Mouse (Mus musculus): ENCODE data around the gene Angptl8.
A peak's percentile ranks its signal among the peaks of the same experiment; 100 is the strongest.
"Not testable (repeated sequence)": the region's sequence is repeated elsewhere in the genome, so short reads cannot be mapped to it uniquely, and the experiment has no call there.

Gene Angptl8

DNA sequence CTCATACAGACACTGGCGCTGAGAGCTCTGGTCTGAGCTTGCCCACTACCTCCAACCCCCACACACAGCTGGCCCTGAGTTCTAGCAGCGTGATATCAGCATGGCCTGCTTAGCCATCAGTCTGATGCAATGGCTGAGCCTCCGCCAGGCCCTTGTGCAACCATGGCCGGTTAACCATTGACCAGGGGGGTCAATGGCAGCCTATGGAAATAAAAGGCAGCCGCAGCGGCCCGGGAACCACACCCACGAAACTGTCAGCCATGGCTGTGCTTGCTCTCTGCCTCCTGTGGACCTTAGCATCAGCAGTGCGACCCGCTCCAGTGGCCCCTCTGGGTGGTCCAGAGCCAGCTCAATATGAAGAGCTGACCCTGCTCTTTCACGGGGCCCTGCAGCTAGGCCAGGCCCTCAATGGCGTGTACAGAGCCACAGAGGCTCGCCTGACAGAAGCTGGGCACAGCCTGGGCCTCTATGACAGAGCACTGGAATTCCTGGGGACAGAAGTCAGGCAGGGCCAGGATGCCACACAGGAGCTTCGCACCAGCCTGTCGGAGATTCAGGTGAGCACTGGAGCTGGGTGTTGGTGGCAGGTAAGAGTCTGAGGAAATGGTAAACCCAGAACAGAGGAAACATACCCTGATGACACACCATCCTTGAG, at the start of gene Angptl8:
Gene Angptl8, plus strand, starts transcription at position 253 of the 655 bp plus-strand sequence.
- DNase-seq (ENCODE audit: low read depth, low spot score): no peak

DNA sequence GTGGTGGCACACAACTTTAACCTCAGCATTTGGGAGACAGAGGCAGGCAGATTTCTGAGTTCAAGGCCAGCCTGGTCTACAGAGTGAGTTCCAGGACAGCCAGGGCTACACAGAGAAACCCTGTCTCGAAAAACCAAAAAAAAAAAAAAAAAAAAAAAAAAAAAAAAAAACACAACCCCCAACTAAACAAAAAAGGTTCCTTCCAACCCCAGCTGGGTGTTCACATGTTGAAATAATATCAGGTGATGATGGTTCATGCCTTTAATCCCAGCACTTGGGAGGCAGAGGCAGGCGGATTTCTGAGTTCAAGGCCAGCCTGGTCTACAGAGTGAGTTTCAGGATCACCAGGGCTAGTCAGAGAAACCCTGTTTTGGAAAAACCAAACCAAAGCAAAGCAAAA, 49.0 kb upstream of the Angptl8 start:
- not testable (repeated sequence) for DNase-seq (ENCODE audit: low read depth, low spot score)

DNA sequence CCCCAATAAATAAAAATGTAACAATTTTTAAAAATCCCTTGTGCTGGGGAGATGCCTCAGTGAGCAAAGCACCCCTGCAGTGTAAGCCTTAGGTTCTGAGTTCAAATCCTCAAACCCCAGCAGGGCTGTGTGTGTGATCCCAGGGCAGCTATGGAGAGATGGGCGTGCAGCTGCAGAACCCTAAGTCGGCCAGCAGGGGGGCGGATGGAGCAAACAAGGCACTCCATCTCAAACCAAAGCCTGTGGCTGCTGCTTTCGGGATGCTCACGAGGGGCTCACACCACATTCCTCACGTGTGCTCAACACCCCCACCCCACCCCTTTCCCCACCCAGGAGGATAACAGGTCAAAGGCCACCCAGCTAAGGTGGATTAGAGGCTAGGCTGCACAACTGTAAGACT, 48.4 kb upstream of the Angptl8 start:
- DNase-seq (ENCODE audit: low read depth, low spot score): peak; percentile 93

DNA sequence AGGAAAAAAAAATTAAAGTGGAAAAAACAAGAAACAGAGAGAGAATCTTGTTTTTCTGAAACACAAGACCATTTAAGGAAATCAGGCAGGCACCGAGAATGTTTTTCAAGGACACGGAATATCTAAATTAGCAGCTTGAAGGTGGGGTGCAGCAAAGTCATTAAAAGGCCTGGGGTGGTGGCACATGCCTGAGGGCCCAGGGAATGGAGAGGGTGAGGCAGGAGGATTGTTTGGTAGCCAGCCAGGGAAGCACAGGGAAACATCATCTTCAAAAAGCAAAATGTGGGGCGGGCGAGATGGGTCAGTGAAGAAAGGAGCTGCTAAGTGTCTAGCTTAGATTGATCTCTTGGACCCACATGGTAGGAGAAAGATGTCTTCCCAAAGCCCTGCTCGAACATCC, 47.7 kb upstream of the Angptl8 start:
- no peak for DNase-seq (ENCODE audit: low read depth, low spot score)

DNA sequence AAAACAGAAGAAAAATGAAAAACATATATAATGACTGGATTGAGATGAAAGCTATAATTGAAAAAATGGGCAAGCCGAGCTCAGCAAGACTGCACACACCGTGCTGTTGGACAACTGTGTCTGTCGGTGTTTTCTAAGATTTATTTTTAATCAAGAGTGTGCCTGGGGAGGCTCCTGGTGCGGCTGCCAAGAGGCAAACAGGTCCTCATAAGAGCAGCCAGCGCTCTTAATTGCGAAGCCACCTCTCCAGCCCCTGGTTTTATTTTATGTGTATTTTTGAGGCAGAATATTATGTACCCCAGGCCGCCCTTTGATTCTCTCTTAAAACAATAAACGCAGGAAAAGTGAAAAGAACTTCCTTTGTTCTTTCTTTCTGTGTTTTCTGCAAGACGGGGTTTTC, 47.1 kb upstream of the Angptl8 start:
- DNase-seq (ENCODE audit: low read depth, low spot score): no peak

DNA sequence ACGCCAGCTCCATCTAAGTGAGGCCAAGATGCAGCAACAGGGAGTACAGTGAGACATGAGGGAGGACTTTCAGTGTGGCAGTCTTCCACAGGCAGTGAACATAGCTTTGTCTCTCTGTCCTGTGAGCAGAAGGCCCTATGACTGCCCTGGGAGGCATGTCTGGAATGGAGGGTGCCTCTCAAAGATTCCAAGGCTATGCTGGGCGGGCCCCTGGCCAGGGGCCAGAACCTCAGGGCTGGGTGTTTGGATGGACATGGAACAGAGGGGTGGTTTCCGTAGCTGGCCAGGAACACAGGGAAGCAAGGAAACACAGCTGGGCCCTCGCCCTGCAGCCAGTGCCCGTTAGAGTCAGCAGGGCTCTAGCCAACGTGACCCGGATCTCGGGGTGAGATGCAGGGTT, 43.4 kb upstream of the Angptl8 start:
- DNase-seq (ENCODE audit: low read depth, low spot score): no peak

DNA sequence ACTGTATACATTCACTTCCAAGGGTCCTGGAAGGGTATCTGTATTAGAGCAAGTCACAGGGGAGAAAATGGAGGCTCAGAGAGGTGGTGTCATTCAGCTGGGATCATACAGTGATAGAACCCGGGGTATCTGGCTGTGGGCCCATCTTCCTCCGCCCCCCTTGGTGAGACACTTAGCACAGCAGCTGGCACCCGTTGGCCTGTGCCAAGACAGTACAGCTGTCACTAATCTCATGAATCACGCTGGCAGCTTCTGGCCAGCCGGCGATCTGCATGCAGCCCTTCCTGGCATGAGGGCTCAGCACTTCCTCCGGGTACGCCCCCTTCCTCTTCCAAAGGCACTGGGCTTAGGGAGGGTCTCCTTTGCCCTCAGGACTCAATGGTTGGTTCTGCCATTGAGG, 42.7 kb upstream of the Angptl8 start:
- no peak for DNase-seq (ENCODE audit: low read depth, low spot score)

DNA sequence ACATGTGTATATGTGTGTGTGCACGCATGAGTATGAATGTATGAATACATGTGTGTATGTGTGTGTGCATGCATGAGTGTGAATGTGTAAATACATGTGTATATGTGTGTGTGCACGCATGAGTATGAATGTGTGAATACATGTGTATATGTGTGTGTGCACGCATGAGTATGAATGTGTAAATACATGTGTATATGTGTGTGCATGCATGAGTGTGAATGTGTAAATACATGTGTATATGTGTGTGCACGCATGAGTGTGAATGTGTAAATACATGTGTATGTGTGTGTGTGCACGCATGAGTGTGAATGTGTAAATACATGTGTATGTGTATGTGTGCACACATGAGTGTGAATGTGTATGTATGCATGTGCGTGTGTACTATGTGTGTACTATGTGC, 41.8 kb upstream of the Angptl8 start:
- not testable (repeated sequence) for DNase-seq (ENCODE audit: low read depth, low spot score)

DNA sequence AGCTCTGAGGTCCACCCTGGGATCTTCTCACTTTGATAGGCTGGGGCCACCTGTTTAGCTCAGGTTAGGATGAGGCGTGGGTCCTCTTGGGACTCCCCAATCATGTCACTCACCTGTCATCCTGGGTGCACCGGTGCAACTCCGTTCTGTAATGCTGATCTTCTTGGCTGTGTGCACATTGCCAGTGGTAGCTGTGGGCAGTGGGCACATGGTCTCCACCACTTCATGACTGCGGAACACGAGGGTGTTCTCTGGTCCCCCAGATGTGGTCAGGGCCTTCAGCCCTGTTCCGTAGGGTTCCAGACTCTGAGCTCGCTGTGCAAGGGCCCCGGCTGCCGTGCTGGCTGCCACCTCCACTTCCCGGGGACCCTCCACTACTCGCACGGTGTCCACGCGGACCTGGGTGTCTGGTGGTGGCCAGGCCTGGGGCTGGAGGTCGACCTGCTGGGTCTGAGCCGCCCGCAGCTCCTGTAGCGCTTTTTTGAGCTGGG, 40.9 kb upstream of the Angptl8 start:
- no peak for DNase-seq (ENCODE audit: low read depth, low spot score)

DNA sequence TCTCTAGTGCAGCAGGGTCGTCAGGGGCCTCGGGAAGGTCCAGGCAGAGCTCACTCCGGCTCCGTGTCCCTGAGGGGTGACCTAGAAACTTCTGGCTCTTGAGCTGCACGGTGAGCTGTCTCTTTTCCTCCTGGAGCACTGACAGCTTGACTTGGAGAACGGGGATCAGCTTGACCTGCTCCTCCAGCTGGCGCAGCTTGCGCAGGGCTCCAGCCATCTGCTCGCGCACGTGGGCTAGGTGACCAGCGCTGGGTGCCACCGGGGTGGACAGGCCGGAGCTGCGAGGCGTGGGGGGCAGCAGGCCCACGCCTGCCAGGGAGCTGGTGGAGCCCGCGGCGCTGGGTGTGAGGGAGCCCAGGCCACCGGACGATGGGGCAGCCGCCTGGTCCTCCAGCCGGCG, 40.4 kb upstream of the Angptl8 start:
- no peak for DNase-seq (ENCODE audit: low read depth, low spot score)

DNA sequence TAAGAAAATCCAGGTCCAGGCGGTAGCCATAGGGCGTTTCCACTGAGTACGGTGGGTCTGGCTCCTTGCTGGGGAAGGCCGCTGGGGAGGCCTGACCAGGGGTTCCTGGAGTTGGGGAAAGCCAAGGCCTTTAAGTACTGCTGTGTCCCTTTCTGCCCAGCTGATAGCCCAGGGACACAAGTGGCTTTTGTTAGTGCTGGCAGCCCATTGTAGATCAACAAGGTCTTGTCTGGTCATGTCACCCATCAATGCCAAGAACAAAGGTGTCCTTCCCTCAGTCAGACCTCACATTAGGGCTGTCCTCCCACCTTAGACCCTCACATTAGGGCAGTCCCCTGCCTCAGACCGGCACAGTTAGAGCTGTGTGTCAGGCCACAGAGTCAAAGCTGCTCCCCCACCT, 39.7 kb upstream of the Angptl8 start:
- no peak for DNase-seq (ENCODE audit: low read depth, low spot score)

DNA sequence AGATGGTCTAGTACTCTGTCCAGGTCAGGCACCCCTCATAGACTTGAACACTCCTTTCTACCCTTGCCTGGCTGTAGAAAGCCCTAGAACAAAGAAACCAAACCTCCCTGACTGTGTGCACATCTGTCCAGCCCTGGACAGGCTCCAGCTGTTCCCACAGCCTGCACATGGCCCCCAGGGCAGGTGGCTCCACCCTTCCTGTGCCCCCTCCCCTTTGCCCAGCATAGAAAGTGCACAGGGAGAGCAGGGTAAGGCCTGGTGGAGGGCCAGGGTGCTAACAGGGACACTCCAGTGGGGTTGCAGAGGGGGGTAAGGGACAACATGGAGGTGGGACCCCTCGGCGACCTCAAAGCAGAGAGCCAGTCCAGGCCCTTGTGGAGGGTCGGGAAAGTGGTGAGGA, 39.1 kb upstream of the Angptl8 start:
- DNase-seq (ENCODE audit: low read depth, low spot score): no peak

DNA sequence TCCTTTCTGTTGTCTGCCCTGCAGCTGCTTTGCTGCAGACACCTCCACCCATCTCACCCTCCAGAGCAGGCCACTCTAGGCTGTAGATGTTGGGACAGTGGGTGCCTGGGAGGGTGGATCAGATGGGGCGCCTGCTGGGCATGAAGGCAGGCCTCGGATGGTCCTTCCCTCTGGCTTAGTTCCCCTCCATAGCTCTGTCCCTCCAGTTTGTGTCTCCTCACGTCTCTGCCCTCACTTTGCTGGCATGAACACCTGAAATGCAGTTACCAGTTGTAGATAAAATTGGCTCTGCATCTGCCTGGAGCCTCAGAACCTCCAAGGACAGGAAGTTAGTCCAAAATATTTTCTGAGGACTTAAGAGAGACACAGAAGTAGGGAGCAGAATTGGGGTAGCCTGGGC, 38.4 kb upstream of the Angptl8 start:
- DNase-seq (ENCODE audit: low read depth, low spot score): no peak

DNA sequence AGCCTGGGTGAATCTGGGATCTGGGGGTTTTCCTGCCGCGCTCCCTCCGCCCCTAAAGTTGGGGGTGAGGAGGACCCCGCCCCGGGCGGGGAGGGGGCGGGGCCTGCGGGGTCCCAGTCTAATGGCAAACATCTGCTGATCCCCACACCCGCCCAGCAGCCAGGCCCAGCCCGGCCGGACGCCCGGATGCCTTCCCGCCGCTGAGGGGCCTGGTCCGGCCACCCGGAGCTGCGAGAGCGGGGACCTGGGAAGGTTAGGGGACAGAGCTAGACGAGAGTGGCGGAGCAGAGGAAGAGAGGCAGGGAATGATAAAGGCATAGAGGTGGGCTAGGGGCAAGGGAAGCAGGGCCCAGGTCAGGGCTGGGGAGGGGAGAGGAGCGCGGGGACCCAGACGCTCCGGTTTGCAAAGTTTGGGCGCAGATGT, 37.4 kb upstream of the Angptl8 start:
- DNase-seq (ENCODE audit: low read depth, low spot score): peak; percentile 48

DNA sequence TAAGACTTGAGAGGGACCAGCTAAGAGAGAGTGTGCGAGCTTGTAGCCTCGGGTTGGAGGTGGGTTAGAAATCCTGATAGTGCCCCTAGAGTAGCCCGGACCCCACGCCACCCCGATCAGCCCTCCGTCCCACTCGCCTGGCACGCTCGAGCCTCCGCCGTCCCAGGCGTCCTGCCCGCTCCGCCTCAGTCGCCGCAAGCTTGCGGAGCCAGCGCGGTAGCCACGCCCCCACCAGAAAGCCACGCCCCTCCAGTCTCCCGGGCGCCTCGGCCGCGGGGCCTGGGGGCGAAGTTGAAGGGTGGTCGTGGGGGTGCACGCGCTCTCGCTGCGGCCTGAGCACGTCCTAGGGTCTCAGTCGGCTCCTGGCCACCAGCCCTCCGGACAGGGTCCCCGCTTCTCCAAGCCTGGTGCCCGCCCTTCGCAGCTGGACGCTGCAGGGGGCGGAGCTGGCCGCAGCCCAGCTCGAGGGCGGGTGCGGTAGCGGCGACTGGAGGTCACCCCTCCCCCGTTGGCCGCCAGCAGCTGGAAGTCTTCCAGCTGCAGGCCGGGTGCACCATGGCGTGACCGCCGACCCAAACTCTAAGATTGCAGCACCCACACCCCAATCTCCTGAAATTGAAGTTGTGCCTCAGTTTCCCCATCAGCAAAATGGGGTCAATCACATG, 36.8 kb upstream of the Angptl8 start, which contains the start of gene Kank2:
Gene Kank2, minus strand, starts transcription at position 400 of the 665 bp plus-strand sequence.
- DNase-seq (ENCODE audit: low read depth, low spot score): peak; percentile 76

DNA sequence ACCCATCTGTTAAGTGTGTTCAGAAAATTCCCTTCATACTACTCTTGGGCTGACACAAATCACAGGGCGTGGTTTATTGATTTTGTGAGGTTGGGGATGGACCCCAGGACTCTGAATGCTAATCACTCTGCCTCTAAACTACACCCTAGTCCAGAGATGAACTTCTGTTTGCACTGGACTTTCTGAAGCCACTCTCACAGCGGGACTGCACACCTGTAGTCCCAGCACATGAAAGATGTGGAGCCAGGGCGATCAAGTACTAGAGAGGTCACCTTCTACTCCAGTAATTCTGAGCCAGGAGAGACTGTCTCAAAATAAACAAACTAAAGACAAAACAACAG, 36.3 kb upstream of the Angptl8 start:
- peak; percentile 62 for DNase-seq (ENCODE audit: low read depth, low spot score)

DNA sequence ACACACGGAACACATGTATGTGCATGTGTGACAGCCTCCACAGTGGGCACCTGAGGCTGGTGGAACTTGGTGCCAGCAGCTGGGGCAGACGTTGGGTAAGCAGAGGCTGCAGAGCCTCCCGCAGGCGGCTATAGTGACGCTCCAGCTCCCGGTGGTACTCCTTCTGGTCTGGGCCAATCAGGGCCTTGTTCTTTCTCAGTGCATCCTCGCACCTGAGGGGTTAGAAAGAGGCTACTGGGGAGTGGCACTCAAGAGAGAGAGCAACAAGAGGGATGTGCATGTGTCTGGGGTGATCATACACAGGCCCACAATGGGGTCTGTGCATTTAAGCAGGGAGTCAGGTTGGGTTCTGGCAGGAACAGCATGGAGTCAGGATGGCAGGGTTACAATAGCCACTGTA, 34.2 kb upstream of the Angptl8 start:
- no peak for DNase-seq (ENCODE audit: low read depth, low spot score)

DNA sequence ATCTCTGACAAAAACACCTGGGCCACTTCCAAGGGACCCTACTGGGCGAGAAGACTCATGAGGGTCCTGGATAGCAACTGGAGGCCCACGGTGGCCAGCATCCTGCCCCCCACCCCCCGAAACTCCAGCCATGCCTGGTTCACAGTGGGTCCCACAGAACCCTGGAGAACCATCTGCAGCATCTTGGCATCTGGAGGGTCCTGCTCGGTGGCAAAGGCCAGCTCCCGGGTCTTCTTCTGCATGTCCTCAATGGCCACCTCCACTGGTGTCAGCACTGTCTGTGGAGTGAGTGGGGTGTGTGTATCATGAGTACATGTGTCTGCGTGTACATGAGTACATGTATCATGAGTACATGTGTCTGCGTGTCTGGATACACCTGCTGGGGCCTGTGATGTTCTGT, 33.7 kb upstream of the Angptl8 start:
- no peak for DNase-seq (ENCODE audit: low read depth, low spot score)

DNA sequence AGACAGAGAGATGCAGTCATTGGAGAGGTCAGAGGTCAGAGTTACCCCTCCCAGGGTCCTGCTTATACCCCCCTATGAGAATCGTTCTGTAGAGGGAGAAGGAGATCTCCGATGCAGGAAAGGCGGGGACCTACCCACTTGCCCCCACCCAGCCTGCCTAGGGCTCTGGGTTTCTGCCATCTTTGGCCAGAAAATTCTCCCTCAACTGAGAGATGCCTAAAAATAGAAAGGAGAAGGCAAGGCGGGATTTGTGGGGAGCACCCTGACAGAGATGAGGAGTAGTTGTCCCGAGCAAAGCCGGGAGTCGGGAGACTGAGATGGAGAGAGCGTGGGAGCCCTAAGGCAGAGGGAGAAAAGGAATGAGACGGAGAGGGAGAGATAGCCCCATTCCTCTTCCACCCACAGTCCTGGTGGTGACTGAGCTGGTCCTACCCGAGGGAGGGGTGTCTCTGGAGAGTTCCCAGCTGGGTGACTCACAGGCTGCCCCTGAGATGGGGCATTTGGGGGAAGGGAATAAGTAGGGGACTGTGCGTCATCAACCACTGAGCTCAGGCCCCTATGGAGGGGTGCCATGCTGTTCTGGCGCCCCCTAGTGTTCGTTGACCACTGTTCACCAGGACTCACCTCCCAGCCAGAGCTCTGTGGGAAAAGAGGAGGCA, 31.2 kb upstream of the Angptl8 start:
- peak; percentile 84 for DNase-seq (ENCODE audit: low read depth, low spot score)

DNA sequence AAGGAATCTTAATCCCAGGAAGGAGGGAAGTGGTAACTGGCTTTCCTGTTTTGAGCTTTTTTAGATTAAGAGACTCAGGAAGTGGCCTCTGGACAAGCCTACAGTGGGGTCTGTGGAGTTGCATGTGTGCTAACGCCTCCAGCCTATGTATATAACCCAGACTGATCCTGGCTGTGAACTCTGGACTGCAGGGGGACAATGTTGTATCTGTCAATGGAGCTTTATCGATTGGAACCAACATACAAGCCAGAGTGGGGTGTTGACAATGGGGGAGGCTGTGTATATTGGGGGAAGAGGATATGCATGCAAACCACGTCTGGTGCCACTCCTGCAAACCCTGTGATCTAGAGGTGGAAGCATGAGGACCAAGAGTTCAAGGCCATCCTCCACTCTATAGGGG, 28.9 kb upstream of the Angptl8 start:
- DNase-seq (ENCODE audit: low read depth, low spot score): no peak

DNA sequence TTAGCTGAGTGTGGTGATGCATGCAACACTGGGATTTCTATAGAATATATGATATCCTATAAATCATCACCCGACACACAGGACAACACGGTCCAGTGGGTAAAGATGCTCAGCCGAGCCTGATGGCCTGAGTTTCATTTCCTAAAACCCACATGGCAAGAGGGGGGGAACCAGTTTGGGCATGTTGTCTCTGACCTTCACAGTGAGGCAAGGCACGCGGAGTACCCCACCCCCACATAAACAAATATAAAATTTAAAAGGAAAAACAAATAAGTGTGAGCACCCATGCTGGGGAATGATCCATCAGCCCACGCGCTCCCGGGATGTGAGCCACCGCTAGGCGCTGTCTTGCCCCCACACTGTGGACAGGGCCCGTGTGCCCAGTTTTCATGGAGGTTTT, 28.3 kb upstream of the Angptl8 start:
- DNase-seq (ENCODE audit: low read depth, low spot score): no peak

DNA sequence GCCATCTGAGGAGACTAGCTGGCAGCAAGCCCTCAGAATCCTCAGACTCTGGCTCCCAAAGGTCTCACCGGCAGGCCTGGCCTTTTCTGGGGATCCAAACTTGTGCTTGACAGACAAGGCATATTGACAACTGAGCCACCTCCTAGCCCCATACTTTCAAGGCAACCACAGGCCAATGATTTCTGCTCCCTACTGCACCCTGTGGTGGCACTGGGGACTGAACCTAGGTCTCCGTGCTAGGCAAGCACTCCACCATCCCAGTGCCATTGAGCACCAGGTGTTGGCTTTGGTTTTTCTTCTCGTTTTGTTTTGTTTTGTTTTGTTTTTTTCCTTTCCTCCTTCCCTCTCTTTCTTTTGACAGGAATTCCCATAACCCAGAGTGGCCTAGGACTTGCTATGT, 26.7 kb upstream of the Angptl8 start:
- peak; percentile 56 for DNase-seq (ENCODE audit: low read depth, low spot score)

DNA sequence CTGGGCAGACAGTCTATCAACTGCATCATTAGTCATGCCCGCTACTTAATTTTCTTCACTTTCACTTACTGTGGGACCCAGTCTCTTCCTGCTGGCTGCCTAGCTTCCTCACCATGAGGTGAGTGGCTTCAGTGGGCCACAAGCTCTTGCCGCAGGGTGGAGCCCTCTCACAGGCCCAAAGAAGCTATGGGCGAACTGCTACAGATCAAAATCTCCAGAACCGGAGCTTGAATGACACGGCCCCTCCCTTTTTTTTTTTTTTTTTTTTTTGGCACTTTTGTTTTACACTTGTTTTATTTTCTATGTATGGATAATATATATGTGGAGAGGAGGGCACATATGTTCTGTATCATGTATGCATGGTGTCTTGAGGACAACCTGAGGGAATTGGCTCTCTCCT, 24.1 kb upstream of the Angptl8 start:
- DNase-seq (ENCODE audit: low read depth, low spot score): no peak
